Mouse (Mus musculus) stomach, postnatal 0 days (tissue): ENCODE results near the gene Padi6. TPM values are rescaled to one million over a fixed set of nuclear protein-coding genes. Genes with fewer than 3 reads are reported as not detected.

Experiments
- ATAC-seq: fragments of 200-750 bp; cut with Nextera tagmentation; 2 replicates; pipeline ENCODE4 v1.8.0; 2017; ENCODE audit not compliant: low FRiP score, low TSS enrichment
- DNase-seq: peaks from one replicate; pipeline ENCODE4 v3.0.0-alpha.2; 2016; ENCODE audit warnings: low spot score
- H3K27ac ChIP-seq: fragments of 300-500 bp; sonication (generic); replicated peaks from 2 replicates; pipeline ENCODE4 v1.5.1; 2014; ENCODE audit warnings: mild to moderate bottlenecking, control low read depth
- H3K27me3 ChIP-seq: fragments of 300-500 bp; sonication (generic); 2 replicates; pipeline ENCODE4 v1.6.1; 2014; ENCODE audit warnings: low read length; ENCODE audit not compliant: control insufficient read depth, insufficient read depth
- H3K36me3 ChIP-seq: fragments of 300-500 bp; sonication (generic); 2 replicates; pipeline ENCODE4 v1.6.1; 2014; ENCODE audit warnings: low read length, mixed read lengths; ENCODE audit not compliant: control insufficient read depth, insufficient read depth
- H3K4me1 ChIP-seq: fragments of 300-500 bp; sonication (generic); replicated peaks from 2 replicates; pipeline ENCODE4 v1.6.1; 2014; ENCODE audit warnings: antibody characterized with exemption; ENCODE audit not compliant: control insufficient read depth, insufficient read depth
- H3K4me2 ChIP-seq: fragments of 300-500 bp; sonication (generic); replicated peaks from 2 replicates; pipeline ENCODE4 v1.6.1; 2014; ENCODE audit warnings: low read depth, mild to moderate bottlenecking, control low read depth, moderate library complexity
- H3K4me3 ChIP-seq: fragments of 300-500 bp; sonication (generic); 2 replicates; pipeline ENCODE4 v1.5.1; 2014; ENCODE audit warnings: low read depth, low read length, control low read depth
- H3K9ac ChIP-seq: fragments of 300-500 bp; sonication (generic); 2 replicates; pipeline ENCODE4 v1.6.1; 2014; ENCODE audit warnings: mild to moderate bottlenecking, low read length, control low read depth, mixed read lengths
- H3K9me3 ChIP-seq: fragments of 300-500 bp; sonication (generic); 2 replicates; pipeline ENCODE4 v1.6.1; 2016; ENCODE audit warnings: low read length; ENCODE audit not compliant: control insufficient read depth
- CTCF ChIP-seq: IDR thresholded peaks from 2 replicates; pipeline ENCODE4 v1.5.1; 2016; ENCODE audit warnings: antibody characterized with exemption, low read depth, mild to moderate bottlenecking, moderate library complexity
- EP300 ChIP-seq: optimal IDR thresholded peaks from 2 replicates; pipeline ENCODE3; 2016; ENCODE audit warnings: antibody characterized with exemption
- WGBS: fragments of 180-500 bp; shearing (Covaris S2); extraction: QIAGEN DNeasy Blood & Tissue Kit; methylation state at CpG from one replicate; pipeline ENCODE4 v1.1.7; 2014; 5-methylcytosine and 5-hydroxymethylcytosine counted together
- polyA plus RNA-seq: library from polyadenylated mRNA; unstranded; fragments of >200 nt; fragmentation: Nextera tagmentation; extraction: Ambion mirVana; gene quantifications from 2 replicates; pipeline ENCODE4 v1.2.1, GENCODE M21; 2015

Gene Padi6
- polyA plus RNA-seq, 1 experiment from 2014 or later: not detected

- no peak overlapping the region for H3K4me3 ChIP-seq
- H3K4me2 ChIP-seq: no peak overlapping the region
- DNase-seq: peak; percentile 39
- ATAC-seq: peak; percentile 67; the same call in 1 of the 2 replicates
- H3K27me3 ChIP-seq: no peaks in the 10 kb centered on the region
- no peak overlapping the region for H3K27ac ChIP-seq
- WGBS: 15% methylated on average over 12 of the region's 12 CpGs
- H3K4me1 ChIP-seq: no peaks in the 10 kb centered on the region
- peak overlapping the region; percentile 41; the same call in 1 of the 2 replicates for H3K9ac ChIP-seq
- H3K9me3 ChIP-seq: no peaks in the 10 kb centered on the region
- no peaks in the 10 kb centered on the region for H3K36me3 ChIP-seq
- TF ChIP-seq EP300 (no peak), CTCF (no peak)
Observed at GRCm38 (mm10) chr4:140747978-140748377, 5.5 kb upstream of the Padi6 start.

DNA sequence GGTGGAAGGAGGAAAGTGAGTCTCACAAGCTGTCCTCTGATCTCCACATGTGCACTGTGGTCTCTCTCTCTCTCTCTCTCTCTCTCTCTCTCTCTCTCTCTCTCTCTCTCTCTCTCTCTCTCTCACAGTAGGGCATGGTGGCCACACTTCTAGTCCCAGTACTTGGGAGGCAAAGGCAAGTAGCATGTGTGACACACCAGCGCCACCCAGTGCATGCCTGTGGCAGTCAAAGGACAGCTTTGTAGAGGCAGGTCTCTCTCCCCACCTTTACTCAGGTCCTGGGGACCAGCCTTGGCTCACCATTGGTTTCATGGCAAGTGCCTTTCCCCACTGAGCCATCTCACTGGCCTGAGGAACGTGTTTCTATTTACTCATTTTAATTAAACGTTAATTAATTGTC is 2.2 kb upstream of the Padi6 start:
- H3K9me3 ChIP-seq: no peaks in the 10 kb centered on the region
- DNase-seq: peak; percentile 69
- 13% methylated on average over 3 of the region's 3 CpGs for WGBS

GRCm38 (mm10) chr4:140743086-140743485 is 643 bp upstream of the Padi6 start:
- no peaks in the 10 kb centered on the region for H3K9me3 ChIP-seq
- H3K4me2 ChIP-seq: no peak overlapping the region
- no peak for ATAC-seq
- no peaks in the 10 kb centered on the region for H3K36me3 ChIP-seq
- no peak overlapping the region for H3K9ac ChIP-seq
- no peak overlapping the region for H3K4me3 ChIP-seq
- 45% methylated on average over 4 of the region's 4 CpGs for WGBS
- H3K27ac ChIP-seq: no peak overlapping the region
- DNase-seq: no peak
- H3K4me1 ChIP-seq: no peaks in the 10 kb centered on the region
- no peak for TF ChIP-seq EP300
- no peak for TF ChIP-seq CTCF
- H3K27me3 ChIP-seq: no peaks in the 10 kb centered on the region

More for the DNA sequence above, 2.2 kb upstream of the Padi6 start:
- no peaks in the 10 kb centered on the region for H3K27me3 ChIP-seq
- no peaks in the 10 kb centered on the region for H3K36me3 ChIP-seq
- no peak overlapping the region for H3K9ac ChIP-seq
- H3K27ac ChIP-seq: no peak overlapping the region
- ATAC-seq: no peak
- TF ChIP-seq CTCF: peak; percentile 77
- no peak for TF ChIP-seq EP300
- no peaks in the 10 kb centered on the region for H3K4me1 ChIP-seq
- H3K4me2 ChIP-seq: no peak overlapping the region
- no peak overlapping the region for H3K4me3 ChIP-seq

- no peaks in the 10 kb centered on the region for H3K36me3 ChIP-seq
- H3K4me2 ChIP-seq: no peak overlapping the region
- no peak for ATAC-seq
- no peak overlapping the region for H3K4me3 ChIP-seq
- no peaks in the 10 kb centered on the region for H3K4me1 ChIP-seq
- TF ChIP-seq CTCF (no peak), EP300 (no peak)
- WGBS: 89% methylated on average over 6 of the region's 6 CpGs
- H3K27ac ChIP-seq: no peak overlapping the region
- DNase-seq: no peak
- H3K9me3 ChIP-seq: no peaks in the 10 kb centered on the region
- H3K27me3 ChIP-seq: no peaks in the 10 kb centered on the region
- no peak overlapping the region for H3K9ac ChIP-seq
Observed at GRCm38 (mm10) chr4:140741401-140741800, 1.0 kb downstream of the Padi6 start.

DNA sequence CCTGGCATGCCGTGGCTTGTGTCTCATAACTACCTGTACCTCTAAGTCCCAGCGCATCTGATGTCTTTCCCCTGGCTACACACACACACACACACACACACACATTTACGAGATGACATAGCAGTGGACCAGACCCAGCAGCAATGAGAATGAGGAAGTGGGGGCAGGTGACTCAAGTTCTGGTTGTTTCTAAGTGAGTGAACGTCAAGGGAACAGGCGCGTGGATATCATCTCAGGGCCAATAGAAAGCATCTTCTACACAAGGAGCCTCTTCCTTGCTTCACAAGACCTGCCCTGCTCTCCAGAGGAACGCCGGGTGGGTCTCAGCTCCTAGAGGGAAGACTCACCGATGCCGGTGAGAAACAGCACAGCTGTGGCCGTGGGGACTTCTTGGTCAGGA is 1.8 kb downstream of the Padi6 start:
- DNase-seq (no peak), ATAC-seq (no peak)
- H3K9ac ChIP-seq: no peak overlapping the region
- 76% methylated on average over 11 of the region's 11 CpGs for WGBS
- H3K4me3 ChIP-seq: no peak overlapping the region
- H3K4me1 ChIP-seq: no peaks in the 10 kb centered on the region
- no peaks in the 10 kb centered on the region for H3K9me3 ChIP-seq
- TF ChIP-seq EP300 (no peak), CTCF (no peak)
- no peaks in the 10 kb centered on the region for H3K27me3 ChIP-seq
- no peaks in the 10 kb centered on the region for H3K36me3 ChIP-seq
- no peak overlapping the region for H3K4me2 ChIP-seq
- H3K27ac ChIP-seq: no peak overlapping the region

GRCm38 (mm10) chr4:140732871-140733270 is 9.6 kb downstream of the Padi6 start:
- H3K27ac ChIP-seq: no peak overlapping the region
- 66% methylated on average over 7 of the region's 7 CpGs for WGBS
- ATAC-seq (no peak), DNase-seq (no peak)
- no peaks in the 10 kb centered on the region for H3K27me3 ChIP-seq
- H3K9ac ChIP-seq: no peak overlapping the region
- no peak overlapping the region for H3K4me2 ChIP-seq
- no peaks in the 10 kb centered on the region for H3K4me1 ChIP-seq
- no peaks in the 10 kb centered on the region for H3K9me3 ChIP-seq
- no peak for TF ChIP-seq EP300
- no peak for TF ChIP-seq CTCF
- no peaks in the 10 kb centered on the region for H3K36me3 ChIP-seq
- H3K4me3 ChIP-seq: no peak overlapping the region
